Mouse (Mus musculus) thymus, adult 2 months (tissue): Measurements from ENCODE around the gene Tmem223. TPM values are rescaled to one million over a fixed set of nuclear protein-coding genes. Genes with fewer than 3 reads are reported as not detected.
"Not testable (repeated sequence)": the region's sequence is repeated elsewhere in the genome, so short reads cannot be mapped to it uniquely, and the experiment has no call there.

Experiments
- DNase-seq: peaks from one replicate; pipeline ENCODE4 v3.0.0; 2021
- H3K27ac ChIP-seq: fragments of 200-500 bp; 2 replicates; pipeline ENCODE4 v1.5.1; 2012; ENCODE audit warnings: low read length, control low read depth; ENCODE audit not compliant: control insufficient read depth, insufficient read depth
- H3K27me3 ChIP-seq: fragments of 200-500 bp; 2 replicates; pipeline ENCODE4 v1.6.1; 2012; ENCODE audit warnings: mild to moderate bottlenecking, low read length, moderate library complexity, mixed read lengths; ENCODE audit not compliant: control insufficient read depth, insufficient read depth
- H3K36me3 ChIP-seq: fragments of 200-500 bp; 2 replicates; pipeline ENCODE4 v1.6.1; 2012; ENCODE audit warnings: mild to moderate bottlenecking, low read length, moderate library complexity; ENCODE audit not compliant: control insufficient read depth, insufficient read depth
- H3K4me1 ChIP-seq: fragments of 200-500 bp; replicated peaks from 2 replicates; pipeline ENCODE4 v1.6.1; 2012; ENCODE audit warnings: low read length; ENCODE audit not compliant: control insufficient read depth, insufficient read depth
- H3K4me3 ChIP-seq: fragments of 200-500 bp; 2 replicates; pipeline ENCODE4 v1.5.1; 2012; ENCODE audit warnings: mild to moderate bottlenecking, low read length, control low read depth, moderate library complexity; ENCODE audit not compliant: control insufficient read depth, insufficient read depth
- CTCF ChIP-seq: fragments of 200-500 bp; IDR thresholded peaks from 2 replicates; pipeline ENCODE4 v1.5.1; 2012; ENCODE audit warnings: mild to moderate bottlenecking, control low read depth, low read length, moderate library complexity, borderline replicate concordance; ENCODE audit not compliant: control insufficient read depth, poor library complexity, insufficient read depth; ENCODE audit errors: extremely low read depth
- POLR2A ChIP-seq: fragments of 200-500 bp; IDR thresholded peaks from 2 replicates; pipeline ENCODE4 v1.6.1; 2012; ENCODE audit warnings: mild to moderate bottlenecking, low read length, control low read depth, moderate library complexity; ENCODE audit not compliant: control insufficient read depth, poor library complexity, insufficient read depth; ENCODE audit errors: extremely low read depth
- WGBS: fragments of 180-500 bp; shearing (Covaris S2); methylation state at CpG from one replicate; pipeline ENCODE4 v1.1.7; 2018; 5-methylcytosine and 5-hydroxymethylcytosine counted together
- polyA plus RNA-seq: library from polyadenylated mRNA; depleted of rRNA; stranded (reverse); fragments of >200 nt; gene quantifications from 2 replicates; pipeline ENCODE4 v1.2.3, GENCODE M21; 2012

Tmem223 gene
- polyA plus RNA-seq, 1 experiment: 363 TPM

DNA sequence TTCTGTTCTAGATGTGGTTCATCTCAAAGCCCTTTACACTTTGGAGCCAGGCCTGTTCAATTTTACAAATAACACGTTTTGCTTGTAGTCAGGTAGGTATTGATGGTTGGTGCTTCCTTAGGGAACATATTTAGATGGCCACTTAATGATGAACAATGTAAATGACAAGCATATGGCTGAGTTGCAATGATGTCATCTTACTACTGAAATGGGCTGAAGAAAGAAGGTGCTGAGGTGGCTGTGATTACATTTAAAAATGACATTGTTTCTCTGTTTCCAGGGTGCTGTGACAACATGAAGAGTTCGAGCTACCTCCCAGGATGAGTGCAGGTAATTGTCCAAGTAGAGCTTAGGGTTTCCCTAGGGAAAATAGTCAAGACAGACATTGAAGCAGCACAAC lies 46.4 kb upstream of the Tmem223 start:
- H3K4me1 ChIP-seq: peaks cover 3% of the 10 kb centered on the region; the same call in 1 of the 2 replicates
- WGBS: 5% methylated on average over 2 of the region's 2 CpGs
- H3K27me3 ChIP-seq: no peaks in the 10 kb centered on the region
- H3K36me3 ChIP-seq: peaks cover 24% of the 10 kb centered on the region
- no peak for DNase-seq
- H3K27ac ChIP-seq: no peak overlapping the region
- H3K4me3 ChIP-seq: no peak overlapping the region
- TF ChIP-seq CTCF (no peak), POLR2A (no peak)

DNA sequence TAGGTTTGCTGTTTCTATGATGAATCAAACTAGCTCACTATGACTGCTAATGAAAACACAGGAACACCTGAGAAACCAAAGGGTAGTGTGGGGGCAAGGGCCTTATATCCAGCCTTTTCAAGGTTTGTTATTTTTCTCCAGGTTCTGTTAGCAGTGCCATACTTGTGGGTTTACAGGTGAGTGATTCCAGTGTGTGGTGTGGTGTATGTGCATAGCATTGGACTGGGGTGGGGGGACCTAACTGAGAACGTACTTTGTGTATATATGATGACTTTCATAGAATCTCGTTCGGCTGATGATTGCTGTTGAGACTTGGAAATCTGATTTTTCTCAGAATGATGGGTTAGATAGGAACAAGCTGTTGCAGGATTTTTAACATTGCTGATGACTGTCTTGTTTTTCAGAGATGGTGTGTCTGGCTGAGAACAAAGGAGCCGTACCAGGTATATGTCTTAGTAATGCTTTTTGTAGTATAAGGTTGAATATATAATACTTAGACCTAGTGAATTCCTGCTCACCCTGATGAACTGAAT lies 45.6 kb upstream of the Tmem223 start:
- Histone ChIP-seq H3K36me3 (peaks cover 24% of the 10 kb centered on the region), H3K4me3 (no peak overlapping the region), H3K27me3 (no peaks in the 10 kb centered on the region), H3K4me1 (peaks cover 3% of the 10 kb centered on the region; the same call in 1 of the 2 replicates), H3K27ac (no peak overlapping the region)
- no peak for TF ChIP-seq CTCF
- TF ChIP-seq POLR2A: no peak
- DNase-seq: no peak
- 77% methylated on average over 4 of the region's 4 CpGs for WGBS

GRCm38 (mm10) chr19:8726609-8727390 lies 44.0 kb upstream of the Tmem223 start:
- WGBS: 87% methylated on average over 3 of the region's 3 CpGs
- DNase-seq: no peak
- TF ChIP-seq CTCF: no peak
- TF ChIP-seq POLR2A: no peak

GRCm38 (mm10) chr19:8727495-8728114 lies 43.2 kb upstream of the Tmem223 start:
- no peak overlapping the region for H3K4me3 ChIP-seq
- H3K4me1 ChIP-seq: no peaks in the 10 kb centered on the region
- H3K36me3 ChIP-seq: peaks cover 24% of the 10 kb centered on the region
- 60% methylated on average over 5 of the region's 5 CpGs for WGBS
- TF ChIP-seq CTCF: no peak
- no peak for TF ChIP-seq POLR2A
- no peak for DNase-seq
- H3K27ac ChIP-seq: no peak overlapping the region
- no peaks in the 10 kb centered on the region for H3K27me3 ChIP-seq

More at GRCm38 (mm10) chr19:8726609-8727390, 44.0 kb upstream of the Tmem223 start:
- Histone ChIP-seq H3K4me3 (no peak overlapping the region), H3K27ac (no peak overlapping the region), H3K4me1 (peaks cover 3% of the 10 kb centered on the region; the same call in 1 of the 2 replicates), H3K27me3 (no peaks in the 10 kb centered on the region), H3K36me3 (peaks cover 24% of the 10 kb centered on the region)

GRCm38 (mm10) chr19:8728335-8729099 lies 42.3 kb upstream of the Tmem223 start:
- H3K27me3 ChIP-seq, H3K4me1 ChIP-seq, H3K27ac ChIP-seq, DNase-seq, H3K4me3 ChIP-seq: not testable (repeated sequence)
- 74% methylated on average over 3 of the region's 3 CpGs for WGBS
- peaks cover 24% of the 10 kb centered on the region for H3K36me3 ChIP-seq

GRCm38 (mm10) chr19:8734334-8734733 lies 36.5 kb upstream of the Tmem223 start:
- TF ChIP-seq POLR2A (no peak), CTCF (no peak)
- no peak overlapping the region for H3K27ac ChIP-seq
- no peak for DNase-seq
- H3K27me3 ChIP-seq: no peaks in the 10 kb centered on the region
- H3K36me3 ChIP-seq: no peaks in the 10 kb centered on the region; the same call in 1 of the 2 replicates
- WGBS: 70% methylated on average over 3 of the region's 3 CpGs
- H3K4me3 ChIP-seq: no peak overlapping the region
- H3K4me1 ChIP-seq: peaks cover 3% of the 10 kb centered on the region
